ENCODE assay signal across 28 mouse cellular contexts in genomic region chr7:134729348-134729747, GRCm38 (mm10). TPM values are rescaled to one million over a fixed set of nuclear protein-coding genes. Genes with fewer than 3 reads are reported as not detected.
DNase-seq lines count a peak whose midpoint lies in the region; ATAC-seq and TF ChIP-seq lines count a peak whose summit lies in the region.
"Had no signal": no experiment of that assay in that cellular context is flagged by ENCODE, and none has a peak within 500 bp of the region (broad histone marks: within the 10 kb centered on the region; RNA-seq: fewer than 3 reads in every experiment).

No protein-coding gene starts in this region.

- DNase-seq in embryonic facial prominence, embryonic 14.5 days (ENCODE audit: low spot score), result peak; percentile 49
- no peak for DNase-seq in embryonic facial prominence, embryonic 10.5 days (ENCODE audit: low spot score)
- DNase-seq in ZHBTc4 (ENCODE audit: low read depth, low spot score), result peak; percentile 47
- peak; percentile 37 for DNase-seq in lung, embryonic 14.5 days
- peak; percentile 43 for DNase-seq in lung, postnatal 25 days (ENCODE audit: low spot score)
- DNase-seq in right cerebral cortex, postnatal 14 days, result no peak
- DNase-seq in right cerebral cortex, postnatal 4 days, result no peak
- DNase-seq: adrenal gland, postnatal 14 days; cerebellum, adult 11-12 months; cerebellum, postnatal 14 days; gastrocnemius, adult 2 months; heart, postnatal 10 days; kidney, adult 11 months; right cerebral cortex, adult 18-20 months; thymus, adult 2 months; thymus, postnatal 36 days had no signal

- no peak overlapping the region for H3K4me3 ChIP-seq in embryonic facial prominence, embryonic 14.5 days (ENCODE audit: low read depth, low read length)
- H3K4me3 ChIP-seq in embryonic facial prominence, embryonic 10.5 days, result no peak overlapping the region
- H3K4me3 ChIP-seq in lung, embryonic 14.5 days (ENCODE audit: low read depth, low read length), result no peak overlapping the region
- H3K4me3 ChIP-seq: gastrocnemius, adult 2 months; heart, embryonic 13.5 days; hindbrain, embryonic 10.5 days; hindbrain, embryonic 15.5 days; limb, embryonic 13.5 days; midbrain, embryonic 10.5 days; midbrain, embryonic 15.5 days had no signal

- 0 out of 2 replicates have a peak, but pooled peaks cover 6% of the 10 kb centered on the region for H3K4me1 ChIP-seq in embryonic facial prominence, embryonic 14.5 days (ENCODE audit: control insufficient read depth, insufficient read depth, low read length)
- peaks cover 19% of the 10 kb centered on the region for H3K4me1 ChIP-seq in embryonic facial prominence, embryonic 10.5 days
- peaks cover 11% of the 10 kb centered on the region; the same call in 1 of the 2 replicates for H3K4me1 ChIP-seq in lung, embryonic 14.5 days (ENCODE audit: insufficient read depth)

- peak; percentile 47; the same call in 1 of the 2 replicates for ATAC-seq in embryonic facial prominence, embryonic 14.5 days (ENCODE audit: low read depth)
- no peak for ATAC-seq in lung, embryonic 14.5 days (ENCODE audit: insufficient read depth)
- ATAC-seq: forebrain, embryonic 14.5 days; inflammation-experienced regulatory T-cells, adult 6 months; midbrain, embryonic 15.5 days; Patski had no signal

- no peak overlapping the region for H3K9ac ChIP-seq in embryonic facial prominence, embryonic 14.5 days (ENCODE audit: low read depth, low read length)
- no peak overlapping the region for H3K9ac ChIP-seq in lung, embryonic 14.5 days
- H3K9ac ChIP-seq: heart, embryonic 13.5 days; hindbrain, embryonic 15.5 days; limb, embryonic 13.5 days; midbrain, embryonic 15.5 days had no signal

- no peaks in the 10 kb centered on the region for H3K9me3 ChIP-seq in embryonic facial prominence, embryonic 14.5 days (ENCODE audit: control insufficient read depth, low read length)
- no peaks in the 10 kb centered on the region for H3K9me3 ChIP-seq in embryonic facial prominence, embryonic 10.5 days
- H3K9me3 ChIP-seq in lung, embryonic 14.5 days (ENCODE audit: low read depth, low read length), result no peaks in the 10 kb centered on the region
- H3K9me3 ChIP-seq: heart, embryonic 13.5 days; hindbrain, embryonic 10.5 days; hindbrain, embryonic 15.5 days; limb, embryonic 13.5 days; midbrain, embryonic 10.5 days; midbrain, embryonic 15.5 days had no signal

- no peaks in the 10 kb centered on the region for H3K27me3 ChIP-seq in embryonic facial prominence, embryonic 14.5 days (replicated peaks; ENCODE audit: control insufficient read depth, insufficient read depth, low read length)
- H3K27me3 ChIP-seq in embryonic facial prominence, embryonic 10.5 days (replicated peaks; ENCODE audit: low read depth, poor library complexity, severe bottlenecking), result no peaks in the 10 kb centered on the region
- no peaks in the 10 kb centered on the region for H3K27me3 ChIP-seq in lung, embryonic 14.5 days (ENCODE audit: insufficient read depth, low read length)
- H3K27me3 ChIP-seq: heart, embryonic 13.5 days; hindbrain, embryonic 15.5 days; limb, embryonic 13.5 days; midbrain, embryonic 15.5 days; Patski had no signal

- no peak overlapping the region for H3K27ac ChIP-seq in embryonic facial prominence, embryonic 14.5 days (replicated peaks; ENCODE audit: low read depth, low read length)
- no peak overlapping the region for H3K27ac ChIP-seq in embryonic facial prominence, embryonic 10.5 days (replicated peaks)
- H3K27ac ChIP-seq in lung, embryonic 14.5 days (ENCODE audit: low read depth), result no peak overlapping the region
- H3K27ac ChIP-seq: gastrocnemius, adult 2 months; heart, embryonic 13.5 days; hindbrain, embryonic 10.5 days; hindbrain, embryonic 15.5 days; kidney, postnatal 0 days; limb, embryonic 13.5 days; midbrain, embryonic 10.5 days; midbrain, embryonic 15.5 days had no signal

- no peak for TF ChIP-seq CTCF in lung, embryonic 14.5 days (IDR thresholded peaks at IDR 0.05; ENCODE audit: low read depth)

- H3K4me2 ChIP-seq in embryonic facial prominence, embryonic 14.5 days (ENCODE audit: low read depth, low read length), result no peak overlapping the region
- no peak overlapping the region for H3K4me2 ChIP-seq in lung, embryonic 14.5 days
- H3K4me2 ChIP-seq: heart, embryonic 13.5 days; hindbrain, embryonic 15.5 days; limb, embryonic 13.5 days; liver, embryonic 11.5 days; midbrain, embryonic 15.5 days had no signal

- peaks cover 44% of the 10 kb centered on the region for H3K36me3 ChIP-seq in embryonic facial prominence, embryonic 14.5 days (ENCODE audit: control insufficient read depth, insufficient read depth, low read length)
- H3K36me3 ChIP-seq in embryonic facial prominence, embryonic 10.5 days (replicated peaks), result peaks cover 71% of the 10 kb centered on the region
- peaks cover 40% of the 10 kb centered on the region; the same call in 1 of the 2 replicates for H3K36me3 ChIP-seq in lung, embryonic 14.5 days (ENCODE audit: insufficient read depth)
- H3K36me3 ChIP-seq: G1E; hindbrain, embryonic 15.5 days; midbrain, embryonic 15.5 days had no signal

RNA-seq across cellular contexts. Expression of gene Dock1, which starts 58.9 kb away (rescaled TPM):
- 35.6 and 39.5 TPM in 2 replicates for polyA plus RNA-seq in embryonic facial prominence, embryonic 14.5 days (2014; fragmentation: Nextera tagmentation; extraction: Ambion mirVana)
- polyA plus RNA-seq in embryonic facial prominence, embryonic 10.5 days (2016; fragmentation: Nextera tagmentation; extraction: Ambion mirVana), result 38.0 and 40.3 TPM in 2 replicates
- 57.1 and 57.3 TPM in 2 replicates for polyA plus RNA-seq in lung, embryonic 14.5 days (2014; fragmentation: Nextera tagmentation; extraction: Ambion mirVana)
- polyA plus RNA-seq: G1E had no signal

Comparison
In these comparisons a context has a peak if more than half of its experiments do, and no peak if none do; other contexts are left out.
1. DNase-seq: peak in embryonic facial prominence, embryonic 14.5 days (single experiment), ZHBTc4 (single experiment), lung, embryonic 14.5 days (single experiment) and lung, postnatal 25 days (single experiment); none in embryonic facial prominence, embryonic 10.5 days (single experiment), right cerebral cortex, postnatal 14 days (single experiment) and right cerebral cortex, postnatal 4 days (single experiment).